Mouse (Mus musculus) stomach, embryonic 15.5 days (tissue): ENCODE results near the gene Gm3594. TPM values are rescaled to one million over a fixed set of nuclear protein-coding genes. Genes with fewer than 3 reads are reported as not detected.

ENCODE experiments used
- polyA plus RNA-seq: library from polyadenylated mRNA; unstranded; fragments of >200 nt; fragmentation: Nextera tagmentation; extraction: Ambion mirVana; gene quantifications from 2 replicates; pipeline ENCODE4 v1.2.1, GENCODE M21; 2015

Gm3594 gene
- polyA plus RNA-seq, 1 experiment from 2014 or later = not detected

Other genes starting within 250 kb of the Gm3594 start
- not detected in 2 replicates for gene Gm21560, start 225.3 kb downstream of the Gm3594 start, polyA plus RNA-seq
- 1.3 TPM in 2 replicates for gene Gm3411, start 157.4 kb downstream of the Gm3594 start, polyA plus RNA-seq
- not detected in 2 replicates for gene Gm21103, start 139.8 kb downstream of the Gm3594 start, polyA plus RNA-seq
- not detected in 2 replicates for gene Gm3618, start 100.9 kb downstream of the Gm3594 start, polyA plus RNA-seq
- gene Gm16440, start 54.3 kb downstream of the Gm3594 start, polyA plus RNA-seq = not detected in 2 replicates
- 0.62 and 0.71 TPM in 2 replicates for gene Gm3591, start 32.1 kb downstream of the Gm3594 start, polyA plus RNA-seq
- gene Gm8356, start 92.7 kb upstream of the Gm3594 start, polyA plus RNA-seq = not detected in 2 replicates
- 0.09 and 0.14 TPM in 2 replicates for gene Gm3629, start 146.0 kb upstream of the Gm3594 start, polyA plus RNA-seq
- not detected in 2 replicates for gene Gm3460, start 177.8 kb upstream of the Gm3594 start, polyA plus RNA-seq
- gene Gm10251, start 239.6 kb upstream of the Gm3594 start, polyA plus RNA-seq = 0.17 TPM in 1 of 2 replicates, not detected in the other